Mouse (Mus musculus) bone marrow macrophage, adult 2 months (primary cell): ENCODE results near the gene Bmper.

Experiments used
- CTCF ChIP-seq: IDR thresholded peaks from 2 replicates; pipeline ENCODE4 v1.5.1; 2012; ENCODE audit warnings: low read depth, mild to moderate bottlenecking, low read length, moderate library complexity
- POLR2A ChIP-seq: IDR thresholded peaks from 2 replicates; pipeline ENCODE4 v1.6.1; 2012; ENCODE audit warnings: mild to moderate bottlenecking, low read depth, low read length, borderline replicate concordance

- no peak for TF ChIP-seq CTCF
- TF ChIP-seq POLR2A, result no peak
Measured at GRCm38 (mm10) chr9:23344353-23344752, 121.5 kb downstream of the Bmper start.
